Mouse (Mus musculus): ENCODE results near the gene Dglucy.

The Dglucy gene

DNA sequence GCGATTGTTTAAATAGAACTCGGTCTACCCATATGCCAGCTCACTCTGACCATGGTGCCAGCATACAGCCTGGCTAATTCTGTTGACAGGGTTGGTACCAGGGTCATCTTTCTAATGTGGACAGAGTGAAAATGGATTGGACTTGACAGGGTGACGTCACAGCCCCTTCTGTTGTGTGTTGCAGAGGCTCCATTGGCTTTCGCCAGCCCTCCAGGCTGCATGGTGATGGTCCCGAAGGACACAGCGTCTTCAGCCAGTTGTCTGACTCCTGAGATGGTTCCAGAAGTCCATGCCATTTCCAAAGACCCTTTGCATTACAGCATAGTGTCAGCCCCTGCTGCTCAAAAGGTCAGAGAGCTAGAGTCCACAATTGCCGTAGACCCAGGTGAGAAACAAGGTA lies 65.7 kb downstream of the Dglucy start:
- DNase-seq = no peak

DNA sequence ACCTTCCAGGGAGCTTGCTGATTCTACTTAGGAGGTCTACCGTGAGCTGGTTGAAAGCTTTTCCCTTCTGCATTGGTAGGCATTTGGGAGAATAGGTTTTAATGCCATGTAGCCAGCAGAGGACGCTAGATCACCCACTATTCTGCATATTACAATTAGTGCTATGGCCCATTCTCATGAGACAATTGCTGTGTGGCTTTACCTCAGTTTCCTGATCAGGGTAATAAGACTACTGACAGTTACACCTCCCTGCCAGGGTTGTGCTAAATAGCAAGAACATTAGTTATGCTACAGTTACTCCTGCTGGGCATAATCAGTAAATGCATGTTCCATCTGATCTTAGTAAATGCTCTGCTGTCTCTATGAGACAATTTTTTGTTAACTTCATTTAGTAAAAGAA lies 67.0 kb downstream of the Dglucy start:
- DNase-seq = no peak

DNA sequence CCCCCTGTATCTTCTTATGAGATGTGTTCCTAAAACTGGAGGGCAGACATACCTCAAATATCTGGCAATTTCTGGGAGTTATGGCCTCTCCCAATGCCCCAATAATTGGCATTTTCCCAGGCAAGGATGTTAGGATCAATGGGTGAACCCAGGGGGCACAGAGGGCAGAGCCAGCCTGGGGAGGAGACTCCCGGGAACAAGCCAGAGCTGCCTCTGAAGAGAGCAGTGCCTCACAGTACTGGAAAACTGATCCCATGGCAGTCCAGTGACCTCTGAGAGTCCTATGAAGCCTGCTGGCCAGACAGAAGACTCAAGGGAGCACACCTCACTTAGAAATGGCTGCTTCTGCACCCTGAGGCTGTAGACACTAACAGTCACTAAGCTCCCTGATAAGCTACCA lies 67.7 kb downstream of the Dglucy start:
- no peak for DNase-seq

DNA sequence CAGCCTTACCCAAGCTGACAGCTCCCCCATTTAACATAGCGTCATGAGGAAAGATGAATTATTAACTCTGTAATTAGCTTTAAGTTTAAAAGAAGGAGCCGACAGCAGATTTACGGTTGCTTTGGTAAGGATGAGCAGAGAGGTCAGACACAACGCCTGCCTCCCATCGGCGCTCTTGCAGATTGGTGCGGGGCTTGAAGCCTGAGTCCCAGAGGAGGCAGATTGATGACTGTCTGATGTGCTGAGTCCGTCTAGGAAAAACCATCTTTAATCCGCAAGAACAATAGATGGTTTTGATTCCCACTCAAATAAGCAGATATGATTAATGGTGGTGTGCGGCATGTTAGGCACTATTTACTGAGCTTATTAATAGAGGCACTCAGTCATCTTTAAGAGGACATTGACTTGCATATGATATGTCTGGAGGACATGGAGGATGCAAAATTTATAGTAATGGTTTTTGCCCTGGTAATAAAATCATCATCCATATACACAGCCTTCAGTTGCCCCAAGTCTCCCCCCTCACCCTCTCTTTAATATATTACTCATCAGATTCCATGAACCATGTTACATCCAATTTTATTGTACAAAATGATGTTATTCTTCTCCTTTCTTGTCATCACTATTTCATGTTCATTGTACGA lies 68.7 kb downstream of the Dglucy start:
- no peak for DNase-seq

DNA sequence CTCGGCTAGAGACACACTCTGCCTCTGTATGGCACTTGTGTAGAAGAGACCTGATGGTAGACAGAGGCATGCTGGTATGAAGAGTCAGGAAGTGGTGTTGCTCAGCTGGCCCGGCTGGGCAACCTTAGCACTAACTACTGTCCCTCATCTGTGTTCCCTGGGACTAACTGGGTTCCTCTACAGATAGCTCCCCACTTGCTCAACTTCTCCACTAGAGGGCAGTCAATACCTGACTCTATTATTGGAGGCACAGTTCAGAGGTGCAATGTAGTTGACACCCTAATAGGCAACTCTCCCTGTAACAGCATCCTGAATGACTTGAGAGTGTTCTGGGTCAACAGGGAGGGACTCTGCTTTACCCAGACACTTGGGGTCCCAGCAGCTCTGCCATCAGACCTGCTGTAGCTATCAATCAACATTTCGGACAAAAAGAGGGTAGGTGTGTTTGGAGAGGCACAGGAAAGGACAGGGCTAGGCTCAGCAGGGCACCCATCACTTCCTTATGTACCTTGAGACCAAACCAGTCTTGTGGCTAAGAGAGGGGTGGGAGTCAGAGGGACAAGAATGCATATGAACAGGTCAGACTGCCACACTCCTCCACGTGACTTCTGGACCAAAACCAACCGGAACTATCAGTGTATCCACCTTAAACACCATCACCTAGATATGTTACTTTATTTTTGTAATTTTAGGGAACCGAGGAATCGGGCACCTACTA lies 70.7 kb downstream of the Dglucy start:
- DNase-seq = peak; percentile 62

DNA sequence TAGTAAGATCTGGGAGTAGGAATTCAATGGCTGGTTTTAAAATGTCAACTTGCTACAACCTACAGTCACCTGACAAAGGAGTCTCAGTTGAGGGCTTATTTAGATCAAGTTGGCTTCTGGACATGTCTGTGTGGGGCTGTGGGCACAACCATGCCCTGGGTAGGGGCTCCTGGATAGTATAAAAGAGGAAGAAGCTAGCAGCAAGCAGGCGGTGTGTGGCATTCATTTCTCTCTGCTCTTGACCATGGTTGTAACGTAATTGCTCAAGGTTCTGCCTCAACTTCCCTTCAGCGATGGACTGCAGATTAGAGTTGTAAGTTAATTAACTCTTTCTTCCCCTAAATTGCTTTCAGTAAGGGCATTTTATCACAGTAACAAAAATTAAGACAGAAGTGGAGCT lies 73.5 kb downstream of the Dglucy start:
- DNase-seq = no peak

DNA sequence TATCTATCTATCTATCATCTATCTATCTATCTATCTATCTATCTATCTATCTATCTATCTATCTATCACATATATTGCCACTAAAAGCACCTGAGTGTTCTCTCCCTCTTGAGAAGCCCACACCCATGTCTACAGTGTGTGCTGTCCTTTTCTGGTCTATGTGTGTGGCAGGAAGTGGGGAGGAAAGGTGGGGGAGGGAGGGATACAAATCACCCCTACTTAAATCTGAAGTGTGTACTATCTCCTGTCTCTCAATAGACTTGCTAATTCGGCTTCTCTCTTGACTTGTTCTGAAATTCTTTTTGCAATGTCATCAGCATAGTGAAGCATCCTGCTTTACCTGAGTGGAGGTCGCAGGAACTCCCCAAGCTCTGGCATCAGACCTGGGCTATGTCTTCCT lies 77.5 kb downstream of the Dglucy start:
- no peak for DNase-seq

DNA sequence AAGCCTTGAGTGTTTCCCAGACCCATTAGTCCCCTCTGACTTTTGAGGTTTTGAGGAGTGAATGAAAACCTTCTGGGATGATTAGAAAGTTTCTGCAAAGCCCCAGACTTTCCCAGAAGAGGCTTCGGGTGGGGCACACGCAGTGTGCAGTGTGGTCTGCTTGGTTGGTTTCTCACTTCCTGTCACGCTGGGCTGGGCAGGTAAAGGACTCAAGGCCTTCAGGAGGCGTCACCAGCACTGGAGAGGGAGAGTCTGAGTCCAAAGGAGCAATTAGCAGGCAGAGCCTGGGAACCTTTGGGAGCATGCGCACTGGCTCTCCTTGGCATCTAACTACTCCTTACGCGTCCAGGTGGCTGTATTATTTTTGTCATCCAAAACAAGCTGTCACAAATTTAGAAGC lies 78.9 kb downstream of the Dglucy start:
- no peak for DNase-seq

DNA sequence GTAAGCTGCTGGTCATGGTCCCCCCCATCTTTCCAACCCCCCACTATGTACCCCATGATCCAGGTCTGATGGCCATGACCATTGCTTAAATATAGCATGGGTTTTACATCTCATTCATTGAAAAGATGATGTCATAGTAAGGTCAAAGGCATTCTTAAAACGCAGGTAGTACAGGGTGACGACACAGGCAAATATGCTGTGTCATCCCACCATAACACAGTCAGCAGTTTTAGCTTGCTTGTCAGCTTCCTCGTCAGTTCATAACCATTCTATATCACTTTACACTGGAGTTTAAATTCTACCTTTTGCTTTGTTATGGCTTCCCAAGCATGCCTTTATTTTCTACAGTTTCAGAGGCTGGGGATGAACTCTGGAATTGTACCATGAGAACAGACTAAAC lies 83.4 kb downstream of the Dglucy start:
- no peak for DNase-seq

DNA sequence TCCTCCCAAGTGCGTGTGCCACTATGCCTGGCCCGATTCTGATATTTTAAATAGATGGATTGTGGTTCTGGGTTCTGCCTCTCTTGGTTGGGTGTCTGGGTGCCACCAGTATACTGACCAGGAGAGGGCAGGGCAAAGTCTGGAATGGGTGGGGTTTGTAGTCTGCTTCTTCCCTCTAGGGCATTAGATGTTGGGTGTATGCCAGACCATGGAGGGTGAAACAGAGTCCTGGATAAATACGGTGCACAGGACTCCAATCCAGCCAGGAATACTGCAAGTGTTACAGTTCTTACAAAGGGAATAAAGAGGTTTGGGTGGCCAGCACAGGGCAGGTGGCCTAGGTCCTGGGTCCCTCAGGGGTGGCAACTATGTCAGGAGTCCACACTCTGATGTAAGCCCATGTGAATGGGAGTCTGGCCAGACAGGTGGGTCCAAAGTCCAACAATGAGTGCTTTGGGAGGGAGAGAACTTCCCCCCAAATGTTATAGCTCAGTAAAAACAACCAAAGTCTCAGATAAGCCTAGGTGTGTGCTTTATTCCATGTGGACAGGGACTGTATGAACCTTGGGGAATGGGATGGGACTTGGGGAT lies 84.1 kb downstream of the Dglucy start:
- no peak for DNase-seq

DNA sequence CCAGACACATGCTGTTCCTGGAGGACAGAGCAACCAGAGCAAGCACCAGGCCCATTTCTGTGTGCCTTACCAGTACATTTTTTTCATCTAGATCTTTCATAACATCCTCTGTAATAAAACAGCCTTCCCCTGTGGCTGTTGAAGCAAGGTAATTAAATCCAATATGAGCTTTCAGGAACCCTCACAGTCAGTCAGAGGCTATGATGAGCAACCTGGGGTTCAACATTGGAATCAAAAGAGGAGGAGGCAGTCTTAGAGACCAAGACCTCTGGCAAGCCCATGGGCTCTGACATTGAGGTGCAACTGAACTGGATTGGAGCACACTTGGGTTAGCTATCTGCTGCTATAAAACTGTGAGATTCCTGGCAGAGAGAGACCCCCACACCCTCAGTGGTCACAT lies 86.2 kb downstream of the Dglucy start:
- no peak for DNase-seq

DNA sequence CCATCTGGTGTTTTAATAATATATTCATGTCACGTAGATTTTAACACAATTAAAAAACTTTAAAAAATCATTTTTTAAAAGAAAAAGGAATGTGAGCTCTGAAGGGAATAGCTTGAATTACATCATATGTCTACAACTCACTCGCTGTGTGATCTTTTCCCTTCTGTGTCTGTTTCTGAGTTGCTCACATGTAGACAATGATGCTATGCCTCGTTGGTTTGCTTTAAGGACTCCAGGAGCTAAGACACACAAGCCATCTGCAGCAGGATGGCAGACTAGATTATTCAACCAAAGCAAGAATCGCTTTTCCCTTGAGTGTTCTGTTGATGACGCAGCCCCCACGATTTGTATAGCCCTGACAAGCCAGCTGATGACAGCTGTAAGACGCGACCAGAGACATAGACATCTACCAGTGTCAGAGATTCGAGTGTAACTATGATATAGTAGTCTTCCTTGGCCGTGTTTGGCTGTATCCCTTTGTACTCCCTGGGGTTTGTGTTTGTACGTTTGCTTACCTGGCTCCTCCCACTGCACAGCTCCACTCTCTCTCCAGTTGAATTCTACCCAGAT lies 86.7 kb downstream of the Dglucy start:
- no peak for DNase-seq

DNA sequence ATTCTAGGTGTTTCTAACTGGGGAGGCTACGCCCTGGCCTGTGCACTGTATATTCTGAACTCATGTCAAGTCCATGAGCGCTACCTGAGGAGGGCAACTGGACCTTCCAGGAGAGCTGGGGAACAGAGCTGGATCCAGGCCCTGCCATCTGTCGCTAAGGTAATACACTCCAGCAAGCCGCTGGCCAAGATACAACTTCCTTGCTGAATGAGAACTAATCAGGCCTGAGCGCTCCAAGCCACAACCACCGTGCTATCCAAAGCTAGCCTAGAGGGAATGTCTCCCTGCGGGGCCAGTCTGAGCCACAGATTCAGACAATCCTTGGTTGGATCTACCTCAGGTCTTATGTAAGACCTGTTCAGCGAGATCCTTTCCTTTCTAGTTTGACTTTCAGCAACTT lies 88.2 kb downstream of the Dglucy start:
- DNase-seq = no peak

DNA sequence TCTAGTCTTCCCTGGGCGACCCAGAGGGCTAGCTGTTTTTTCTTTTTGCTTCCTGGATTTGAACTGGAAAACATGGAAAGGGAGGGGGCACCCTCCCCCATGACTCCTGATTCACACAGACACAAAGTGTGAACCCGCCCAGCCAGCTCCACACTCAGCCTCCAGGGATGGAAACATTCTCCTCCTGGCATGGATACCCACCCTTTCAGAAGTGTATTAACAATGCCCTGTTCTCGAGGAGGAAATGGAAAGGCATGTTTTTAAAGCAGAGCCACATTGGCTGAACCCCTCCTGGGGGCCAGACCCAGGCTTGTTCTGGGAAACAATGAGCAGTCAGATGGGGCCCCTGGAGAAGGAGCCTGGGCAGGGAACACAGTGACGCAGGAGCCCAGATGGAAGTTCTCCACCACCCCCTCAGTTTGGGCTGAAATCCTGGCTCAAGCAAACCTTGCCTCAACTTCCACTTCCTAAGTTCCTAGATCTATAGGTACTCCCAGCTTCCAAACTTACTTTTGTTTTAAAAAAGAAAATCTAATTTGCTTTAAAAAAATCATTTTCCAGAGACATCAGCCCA lies 89.3 kb downstream of the Dglucy start:
- DNase-seq = no peak

DNA sequence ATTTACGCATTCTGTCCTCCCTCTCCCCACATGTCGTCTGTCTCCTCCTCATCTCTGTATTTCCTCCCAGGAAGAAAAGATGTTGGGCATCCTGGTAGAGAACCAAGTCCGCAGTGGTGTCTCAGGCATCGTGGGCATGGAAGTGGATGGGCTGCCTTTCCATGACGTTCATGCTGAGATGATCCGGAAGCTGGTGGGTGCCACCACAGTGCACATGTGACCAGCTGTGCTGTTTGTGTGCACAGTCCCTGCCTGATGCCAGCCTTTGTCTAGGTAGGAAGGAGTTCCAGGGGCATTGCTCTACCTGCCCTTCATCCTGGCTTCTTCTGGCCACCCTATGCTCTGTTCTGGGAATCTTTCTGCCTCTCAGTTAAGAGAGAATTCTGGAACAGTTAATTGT lies 92.4 kb downstream of the Dglucy start:
- no peak for DNase-seq

DNA sequence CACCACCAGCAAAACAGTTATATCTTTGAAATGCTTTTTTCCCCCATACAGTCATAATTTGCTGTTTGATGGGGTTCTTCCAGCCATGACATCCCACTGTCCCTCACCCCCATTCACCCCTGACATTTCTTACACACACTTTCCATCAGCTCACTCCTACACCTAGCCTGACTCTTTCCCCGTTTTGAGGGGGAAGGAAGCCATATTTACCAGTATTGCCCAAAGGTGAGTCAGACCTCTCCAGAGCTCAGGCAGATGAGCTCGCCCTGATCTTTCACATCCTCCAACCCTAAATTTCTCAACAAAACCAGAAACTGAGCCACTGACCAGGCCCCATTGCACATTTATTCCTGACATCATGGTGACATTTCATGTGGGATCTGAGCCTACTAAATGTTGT lies 93.0 kb downstream of the Dglucy start:
- DNase-seq = no peak

DNA sequence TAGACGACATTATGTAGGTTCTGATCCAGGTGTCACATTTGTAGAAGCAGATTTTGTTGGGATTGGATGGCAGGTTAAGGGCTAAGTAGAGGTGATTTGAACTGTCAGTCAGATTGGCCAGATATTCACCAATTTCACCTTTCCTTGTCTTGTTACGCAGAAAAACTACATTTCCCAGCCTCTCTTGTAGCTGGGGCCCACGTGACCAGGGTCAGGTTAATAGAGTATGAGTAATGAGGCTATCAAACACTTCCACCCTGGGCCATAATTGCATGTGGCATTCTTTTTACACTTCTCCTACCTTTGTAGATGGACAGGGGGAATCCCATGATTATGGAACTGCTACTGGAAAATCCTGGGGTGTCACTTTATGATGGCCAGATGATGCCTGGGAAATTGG lies 94.8 kb downstream of the Dglucy start:
- no peak for DNase-seq

DNA sequence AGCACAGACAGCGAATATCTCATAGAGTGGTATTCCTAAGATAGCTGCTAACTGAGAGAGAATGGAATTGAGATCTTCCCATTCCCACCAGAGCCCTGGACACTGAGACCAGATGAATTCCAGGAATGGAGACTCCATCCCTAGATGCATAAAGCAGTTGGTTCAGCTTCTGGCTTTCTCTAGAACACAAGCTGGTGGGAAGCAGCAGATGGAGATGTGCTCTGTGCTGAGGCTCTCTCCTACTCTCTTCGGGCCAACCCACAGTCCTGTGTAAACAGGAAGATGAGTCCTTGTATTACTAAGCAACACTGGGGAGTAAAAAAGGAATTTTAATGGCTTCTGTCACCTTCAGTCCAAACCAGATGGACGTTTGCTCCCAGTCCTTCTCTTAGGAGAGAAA lies 96.7 kb downstream of the Dglucy start:
- no peak for DNase-seq

DNA sequence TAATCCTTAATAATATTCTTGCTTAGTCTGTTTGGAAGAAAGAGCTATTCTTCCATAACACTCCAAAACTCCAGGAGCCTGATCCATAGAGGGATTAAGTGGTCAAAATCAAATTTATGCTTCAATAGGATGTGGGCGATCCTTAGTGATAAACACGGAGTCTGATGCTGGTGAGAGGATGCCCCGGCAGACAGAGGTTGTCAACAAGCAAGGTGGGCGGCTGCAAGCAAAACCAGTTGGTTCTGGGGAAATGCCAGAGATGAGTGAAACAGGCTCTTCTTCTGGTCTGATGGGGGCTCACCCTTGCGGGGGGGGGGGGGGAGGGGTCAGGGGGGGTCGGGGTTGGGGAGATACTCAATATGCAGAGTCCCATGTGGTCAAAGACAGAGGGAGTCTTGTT lies 97.1 kb downstream of the Dglucy start:
- DNase-seq = no peak

DNA sequence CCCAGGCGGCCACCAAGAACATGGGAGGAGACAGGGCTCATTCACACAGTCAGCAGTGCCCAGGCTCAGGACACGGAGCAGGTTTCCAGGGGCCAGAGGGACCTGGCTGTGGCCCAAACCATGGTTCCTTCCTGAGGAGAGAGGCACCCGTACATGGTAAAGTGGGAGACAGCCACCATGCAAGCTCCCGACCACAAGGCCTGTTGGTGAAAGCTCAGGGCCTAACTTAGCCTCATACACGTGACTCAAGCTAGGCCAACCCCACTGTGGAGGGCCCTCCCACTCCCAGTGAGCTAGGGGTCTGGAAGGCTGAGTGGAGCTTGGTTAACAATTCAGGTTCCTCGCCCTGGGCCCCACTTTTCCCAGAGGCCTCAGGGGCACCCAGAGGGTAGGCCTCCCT lies 99.1 kb downstream of the Dglucy start:
- DNase-seq = no peak

DNA sequence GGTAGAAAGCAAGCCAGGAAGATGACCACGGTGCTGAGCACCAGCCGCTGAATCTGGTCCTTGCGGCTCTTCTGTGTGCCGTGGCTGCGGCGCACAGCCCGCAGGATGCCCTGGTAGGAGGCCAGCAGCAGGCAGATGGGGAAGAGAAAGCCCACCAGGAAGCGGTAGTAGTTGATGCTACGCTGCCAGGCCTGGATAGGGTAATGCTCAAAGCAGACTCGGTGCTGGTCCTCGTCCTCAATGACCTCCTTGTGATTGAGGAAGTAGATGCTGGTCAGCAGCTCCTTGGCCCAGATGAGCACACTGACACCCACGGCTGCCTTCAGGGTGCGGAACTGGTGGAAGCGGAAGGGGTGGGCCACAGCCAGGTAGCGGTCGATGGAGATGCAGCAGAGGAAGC lies 99.7 kb downstream of the Dglucy start:
- no peak for DNase-seq

DNA sequence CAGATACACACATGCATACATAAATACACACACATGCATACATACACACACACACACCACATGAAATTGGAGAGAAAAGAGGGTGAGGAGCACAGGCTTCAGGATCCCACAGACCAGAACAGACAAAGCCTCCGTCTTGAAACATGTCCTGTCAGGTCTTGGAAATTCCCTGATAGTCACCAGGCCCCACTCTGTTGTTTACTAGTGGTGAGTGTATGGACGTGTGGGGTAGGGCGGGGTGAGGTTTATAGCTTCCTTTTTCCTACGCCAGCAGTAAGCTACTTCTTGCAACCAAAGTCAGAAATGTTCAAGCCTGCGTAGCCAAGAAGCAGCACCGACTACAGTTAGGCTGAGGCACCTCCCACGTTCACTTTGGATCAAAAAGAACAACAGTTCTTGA lies 104.3 kb downstream of the Dglucy start:
- DNase-seq = no peak

DNA sequence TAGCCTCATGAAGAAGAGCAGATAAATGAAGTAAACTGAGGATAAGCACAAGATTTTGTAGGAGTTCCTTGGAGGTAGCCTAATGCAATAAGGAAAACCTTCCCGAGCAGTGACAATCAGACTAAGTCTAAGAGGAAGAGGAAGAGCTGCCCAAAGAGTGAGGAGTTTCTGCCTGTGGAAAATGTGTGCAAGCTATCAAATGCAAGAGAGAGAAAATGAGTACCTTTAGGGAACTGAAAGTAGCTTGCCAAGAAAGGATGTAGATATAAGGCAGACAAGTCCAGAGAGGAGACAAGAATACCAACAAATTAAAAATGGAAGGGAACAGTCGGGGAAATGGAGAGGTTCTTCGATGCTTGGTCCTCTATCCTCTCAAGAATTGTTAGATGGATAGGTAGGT lies 106.7 kb downstream of the Dglucy start:
- DNase-seq = no peak

DNA sequence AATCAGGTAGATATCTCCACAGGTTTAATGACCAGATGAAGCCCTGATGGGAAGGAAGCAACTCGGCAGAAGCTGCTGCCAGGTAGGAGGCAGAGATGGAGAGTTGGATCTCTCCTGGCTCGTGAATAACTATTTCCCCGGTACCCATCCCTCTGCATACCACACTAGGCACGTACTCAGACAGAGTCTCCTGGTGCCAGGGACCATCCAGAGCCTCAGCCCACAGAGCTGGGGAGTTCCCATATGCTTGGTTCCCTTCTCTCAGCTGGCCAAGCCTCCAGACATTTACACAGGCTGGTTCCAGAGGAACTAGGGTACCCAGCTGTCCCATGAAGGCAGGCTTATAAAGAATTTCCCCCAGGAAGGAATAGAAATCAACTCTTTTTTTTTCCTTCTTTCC lies 108.0 kb downstream of the Dglucy start:
- DNase-seq = no peak
